Mouse (Mus musculus): ENCODE results near the gene Rgl1. TPM values are rescaled to one million over a fixed set of nuclear protein-coding genes. Genes with fewer than 3 reads are reported as not detected.
"Not testable (repeated sequence)": the region's sequence is repeated elsewhere in the genome, so short reads cannot be mapped to it uniquely, and the experiment has no call there.

Gene Rgl1
- polyA plus RNA-seq, 1 experiment from 2014 or later: 51.2 TPM

GRCm38 (mm10) chr1:152795688-152796255, 29.6 kb upstream of the Rgl1 start:
- DNase-seq (ENCODE audit: low spot score): no peak
- peaks cover 49% of the 10 kb centered on the region for H3K4me1 ChIP-seq
- no peaks in the 10 kb centered on the region for H3K36me3 ChIP-seq
- no peak overlapping the region for H3K4me3 ChIP-seq
- H3K9me3 ChIP-seq: no peaks in the 10 kb centered on the region
- 50% methylated on average over 8 of the region's 8 CpGs for WGBS
- no peaks in the 10 kb centered on the region for H3K27me3 ChIP-seq (ENCODE audit: insufficient read depth, poor library complexity, severe bottlenecking)
- no peak overlapping the region for H3K27ac ChIP-seq

- WGBS: 57% methylated on average over 6 of the region's 6 CpGs
- no peak for DNase-seq (ENCODE audit: low spot score)
- no peak overlapping the region for H3K4me3 ChIP-seq
- H3K27me3 ChIP-seq (ENCODE audit: insufficient read depth, poor library complexity, severe bottlenecking): no peaks in the 10 kb centered on the region
- H3K9me3 ChIP-seq: no peaks in the 10 kb centered on the region
- no peaks in the 10 kb centered on the region for H3K36me3 ChIP-seq
- peaks cover 41% of the 10 kb centered on the region for H3K4me1 ChIP-seq
- H3K27ac ChIP-seq: peak overlapping the region; percentile 73
Measured at GRCm38 (mm10) chr1:152793495-152794130, 27.5 kb upstream of the Rgl1 start.

GRCm38 (mm10) chr1:152792736-152793494, 26.8 kb upstream of the Rgl1 start:
- H3K9me3 ChIP-seq: no peaks in the 10 kb centered on the region
- 54% methylated on average over 12 of the region's 12 CpGs for WGBS
- DNase-seq (ENCODE audit: low spot score): no peak
- H3K4me3 ChIP-seq: no peak overlapping the region
- H3K27me3 ChIP-seq (ENCODE audit: insufficient read depth, poor library complexity, severe bottlenecking): no peaks in the 10 kb centered on the region
- peak overlapping the region; percentile 73 for H3K27ac ChIP-seq
- peaks cover 39% of the 10 kb centered on the region for H3K4me1 ChIP-seq
- no peaks in the 10 kb centered on the region for H3K36me3 ChIP-seq

GRCm38 (mm10) chr1:152791269-152791668, 25.1 kb upstream of the Rgl1 start:
- peak; percentile 85 for DNase-seq (ENCODE audit: low spot score)
- WGBS: 18% methylated on average over 4 of the region's 4 CpGs

GRCm38 (mm10) chr1:152790821-152791220, 24.7 kb upstream of the Rgl1 start:
- Histone ChIP-seq H3K4me1 (peaks cover 35% of the 10 kb centered on the region), H3K4me3 (peak overlapping the region; percentile 32), H3K36me3 (no peaks in the 10 kb centered on the region), H3K27me3 (ENCODE audit: insufficient read depth, poor library complexity, severe bottlenecking) (no peaks in the 10 kb centered on the region), H3K27ac (peak overlapping the region; percentile 80), H3K9me3 (no peaks in the 10 kb centered on the region)
- WGBS: 2% methylated on average over 6 of the region's 6 CpGs
- peak; percentile 85 for DNase-seq (ENCODE audit: low spot score)

More at GRCm38 (mm10) chr1:152791269-152791668, 25.1 kb upstream of the Rgl1 start:
- no peak overlapping the region for H3K4me3 ChIP-seq
- H3K27ac ChIP-seq: peak overlapping the region; percentile 80
- H3K27me3 ChIP-seq (ENCODE audit: insufficient read depth, poor library complexity, severe bottlenecking): no peaks in the 10 kb centered on the region
- H3K4me1 ChIP-seq: peaks cover 39% of the 10 kb centered on the region
- no peaks in the 10 kb centered on the region for H3K9me3 ChIP-seq
- no peaks in the 10 kb centered on the region for H3K36me3 ChIP-seq

GRCm38 (mm10) chr1:152790254-152790653, 24.1 kb upstream of the Rgl1 start:
- 19% methylated on average over 12 of the region's 12 CpGs for WGBS
- Histone ChIP-seq H3K27me3 (ENCODE audit: insufficient read depth, poor library complexity, severe bottlenecking) (no peaks in the 10 kb centered on the region), H3K9me3 (no peaks in the 10 kb centered on the region), H3K4me3 (peak overlapping the region; percentile 32), H3K36me3 (no peaks in the 10 kb centered on the region), H3K4me1 (peaks cover 32% of the 10 kb centered on the region), H3K27ac (peak overlapping the region; percentile 80; the same call in 1 of the 2 replicates)
- DNase-seq (ENCODE audit: low spot score): no peak

GRCm38 (mm10) chr1:152788121-152788660, 22.0 kb upstream of the Rgl1 start:
- Histone ChIP-seq H3K4me1 (peaks cover 25% of the 10 kb centered on the region), H3K36me3 (no peaks in the 10 kb centered on the region), H3K9me3 (no peaks in the 10 kb centered on the region), H3K27me3 (ENCODE audit: insufficient read depth, poor library complexity, severe bottlenecking) (no peaks in the 10 kb centered on the region), H3K27ac (no peak overlapping the region), H3K4me3 (no peak overlapping the region)
- no peak for DNase-seq (ENCODE audit: low spot score)
- 59% methylated on average over 4 of the region's 4 CpGs for WGBS

- Histone ChIP-seq H3K36me3 (no peaks in the 10 kb centered on the region), H3K4me3 (no peak overlapping the region), H3K27ac (no peak overlapping the region), H3K27me3 (ENCODE audit: insufficient read depth, poor library complexity, severe bottlenecking) (no peaks in the 10 kb centered on the region), H3K4me1 (peaks cover 17% of the 10 kb centered on the region), H3K9me3 (no peaks in the 10 kb centered on the region)
- WGBS: 89% methylated on average over 4 of the region's 4 CpGs
- no peak for DNase-seq (ENCODE audit: low spot score)
Measured at GRCm38 (mm10) chr1:152786953-152787352, 20.8 kb upstream of the Rgl1 start.

GRCm38 (mm10) chr1:152785446-152785845, 19.3 kb upstream of the Rgl1 start:
- not testable (repeated sequence) for H3K36me3 ChIP-seq; H3K27ac ChIP-seq; H3K9me3 ChIP-seq; H3K4me3 ChIP-seq; DNase-seq (ENCODE audit: low spot score); H3K27me3 ChIP-seq (ENCODE audit: insufficient read depth, poor library complexity, severe bottlenecking); H3K4me1 ChIP-seq
- 84% methylated on average over 3 of the region's 3 CpGs for WGBS

- no peak for DNase-seq (ENCODE audit: low spot score)
- WGBS: 93% methylated on average over 8 of the region's 8 CpGs
- Histone ChIP-seq H3K9me3 (no peaks in the 10 kb centered on the region), H3K4me1 (no peaks in the 10 kb centered on the region), H3K27me3 (ENCODE audit: insufficient read depth, poor library complexity, severe bottlenecking) (no peaks in the 10 kb centered on the region), H3K4me3 (no peak overlapping the region), H3K27ac (no peak overlapping the region), H3K36me3 (no peaks in the 10 kb centered on the region)
Measured at GRCm38 (mm10) chr1:152784620-152785019, 18.5 kb upstream of the Rgl1 start.

- Histone ChIP-seq H3K27ac (no peak overlapping the region), H3K9me3 (no peaks in the 10 kb centered on the region), H3K27me3 (ENCODE audit: insufficient read depth, poor library complexity, severe bottlenecking) (no peaks in the 10 kb centered on the region), H3K4me1 (no peaks in the 10 kb centered on the region), H3K36me3 (peaks cover 23% of the 10 kb centered on the region), H3K4me3 (no peak overlapping the region)
- no peak for DNase-seq (ENCODE audit: low spot score)
- 19% methylated on average over 10 of the region's 10 CpGs for WGBS
Measured at GRCm38 (mm10) chr1:152779071-152779737, 13.1 kb upstream of the Rgl1 start.

GRCm38 (mm10) chr1:152774601-152775000, 8.4 kb upstream of the Rgl1 start:
- H3K36me3 ChIP-seq: peaks cover 64% of the 10 kb centered on the region
- not testable (repeated sequence) for H3K4me1 ChIP-seq; H3K9me3 ChIP-seq; H3K27ac ChIP-seq; DNase-seq (ENCODE audit: low spot score); H3K4me3 ChIP-seq; H3K27me3 ChIP-seq (ENCODE audit: insufficient read depth, poor library complexity, severe bottlenecking)
- 95% methylated on average over 3 of the region's 3 CpGs for WGBS

Data from heart, embryonic 10.5 days (tissue).